Mouse (Mus musculus): ENCODE measurements around the gene Cald1. TPM values are rescaled to one million over a fixed set of nuclear protein-coding genes. Genes with fewer than 3 reads are reported as not detected.

Cald1 gene
- polyA plus RNA-seq, 1 experiment = 20.8 TPM

DNA sequence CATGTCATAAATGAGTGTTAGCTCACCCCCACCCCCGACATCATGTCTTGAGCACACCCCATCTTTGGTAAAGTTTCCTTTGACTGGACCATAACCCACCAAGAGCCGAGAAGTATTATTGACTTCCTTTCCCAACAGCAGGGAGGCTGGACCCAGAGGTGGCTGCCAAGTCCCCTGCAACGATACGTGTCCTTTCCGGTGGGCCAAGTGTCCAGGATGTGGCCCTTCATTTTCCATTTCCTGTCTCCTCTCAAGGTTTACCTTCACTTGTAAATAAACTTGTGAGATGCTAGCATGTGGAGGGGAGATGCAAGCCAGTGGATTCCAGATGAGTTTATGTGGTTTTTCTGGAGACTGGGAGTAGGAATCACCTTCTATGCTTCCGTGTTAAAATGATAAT is 132.7 kb downstream of the Cald1 start:
- Histone ChIP-seq H3K4me3 (ENCODE audit: insufficient read depth, low read length) (no peak overlapping the region), H3K27ac (ENCODE audit: insufficient read depth, low read length) (no peak overlapping the region; the same call in 1 of the 2 replicates), H3K4me1 (ENCODE audit: control insufficient read depth, insufficient read depth, low read length) (no peaks in the 10 kb centered on the region; the same call in 1 of the 2 replicates)
- TF ChIP-seq CTCF (IDR thresholded peaks at IDR 0.05; ENCODE audit: extremely low read depth, insufficient read depth, low read length) (no peak), POLR2A (IDR thresholded peaks at IDR 0.05; ENCODE audit: extremely low read depth, insufficient read depth, low read length) (no peak)

DNA sequence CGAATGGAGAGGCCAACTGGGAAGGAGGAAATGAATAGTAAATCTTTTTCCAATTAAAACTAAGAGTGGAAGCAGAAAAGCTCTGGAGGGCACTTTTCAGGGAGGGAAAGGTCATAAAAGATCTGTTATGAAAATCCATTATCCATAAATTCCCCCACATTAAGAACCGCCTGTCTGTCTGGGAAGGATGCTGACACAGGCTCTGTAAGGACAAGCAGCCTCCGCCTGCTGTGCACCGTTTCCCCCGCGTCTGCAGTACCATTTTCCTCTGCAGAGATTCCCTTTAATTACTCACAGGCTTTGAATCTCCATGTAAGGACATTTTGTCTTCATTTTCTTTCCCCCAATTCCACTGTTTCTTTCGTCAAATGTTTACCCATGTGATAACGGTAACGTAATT is 133.2 kb downstream of the Cald1 start:
- no peak for TF ChIP-seq POLR2A (IDR thresholded peaks at IDR 0.05; ENCODE audit: extremely low read depth, insufficient read depth, low read length)
- no peak for TF ChIP-seq CTCF (IDR thresholded peaks at IDR 0.05; ENCODE audit: extremely low read depth, insufficient read depth, low read length)
- no peaks in the 10 kb centered on the region; the same call in 1 of the 2 replicates for H3K4me1 ChIP-seq (ENCODE audit: control insufficient read depth, insufficient read depth, low read length)
- peak overlapping the region; percentile 9; the same call in 1 of the 2 replicates for H3K27ac ChIP-seq (ENCODE audit: insufficient read depth, low read length)
- H3K4me3 ChIP-seq (ENCODE audit: insufficient read depth, low read length) = no peak overlapping the region

DNA sequence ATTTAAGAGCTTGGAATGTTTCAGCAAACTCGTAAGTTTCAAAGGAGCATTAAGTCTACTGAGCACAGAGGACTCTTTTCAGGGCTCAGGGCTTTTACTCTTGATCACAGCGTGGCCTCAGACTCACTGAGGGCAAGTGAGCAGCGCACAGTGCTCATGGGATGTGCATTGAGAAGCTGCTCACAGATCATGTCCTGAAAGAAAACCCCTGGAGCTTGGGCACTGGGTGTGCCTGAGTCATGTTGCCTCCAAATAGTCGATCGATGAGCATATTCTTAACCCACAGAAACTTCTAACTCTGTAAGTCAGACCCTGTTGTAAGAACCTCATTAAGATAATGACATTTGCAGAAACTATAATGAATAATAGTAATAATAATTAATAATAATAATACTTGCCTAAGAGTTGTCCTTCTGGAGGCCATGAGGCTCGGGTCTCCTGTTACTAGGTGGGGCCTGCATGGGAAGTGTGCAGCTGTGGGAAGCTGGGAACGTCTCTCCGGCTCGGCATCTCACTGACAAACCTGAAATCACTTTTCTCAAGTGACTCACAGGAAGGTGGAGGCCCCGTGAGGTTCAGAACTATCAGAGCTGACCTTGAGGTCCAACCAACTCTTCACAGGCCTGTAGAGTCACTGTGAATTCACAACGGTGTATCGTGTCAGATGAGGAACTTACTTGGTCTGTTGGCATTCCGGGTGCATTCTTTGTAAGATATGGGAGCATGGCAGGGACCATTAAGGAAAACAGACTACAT is 136.8 kb downstream of the Cald1 start:
- Histone ChIP-seq H3K27ac (ENCODE audit: insufficient read depth, low read length) (no peak overlapping the region), H3K4me3 (ENCODE audit: insufficient read depth, low read length) (no peak overlapping the region), H3K4me1 (ENCODE audit: control insufficient read depth, insufficient read depth, low read length) (no peaks in the 10 kb centered on the region; the same call in 1 of the 2 replicates)
- TF ChIP-seq POLR2A (IDR thresholded peaks at IDR 0.05; ENCODE audit: extremely low read depth, insufficient read depth, low read length) (no peak), CTCF (IDR thresholded peaks at IDR 0.05; ENCODE audit: extremely low read depth, insufficient read depth, low read length) (no peak)

DNA sequence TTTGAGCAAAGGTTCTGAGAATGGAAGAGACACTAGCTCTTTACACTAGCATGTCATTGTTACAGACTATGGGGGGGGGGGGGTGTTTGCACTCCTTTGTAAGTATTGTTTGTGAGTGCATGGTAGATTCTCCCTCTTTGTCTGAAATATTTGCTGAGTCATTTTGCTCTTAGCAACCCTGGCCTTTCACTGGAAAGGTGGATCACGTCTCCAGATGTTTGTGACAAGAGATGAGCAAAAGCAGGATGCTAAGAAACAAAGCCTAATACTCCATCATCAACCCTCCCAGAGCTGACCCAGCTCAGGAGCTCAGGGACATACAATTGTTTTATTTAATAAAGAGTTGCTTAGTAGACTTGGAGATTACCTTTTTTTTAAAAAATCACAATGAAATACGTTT is 138.6 kb downstream of the Cald1 start:
- H3K4me1 ChIP-seq (ENCODE audit: control insufficient read depth, insufficient read depth, low read length) = no peaks in the 10 kb centered on the region
- H3K4me3 ChIP-seq (ENCODE audit: insufficient read depth, low read length) = no peak overlapping the region
- TF ChIP-seq CTCF (IDR thresholded peaks at IDR 0.05; ENCODE audit: extremely low read depth, insufficient read depth, low read length) (no peak), POLR2A (IDR thresholded peaks at IDR 0.05; ENCODE audit: extremely low read depth, insufficient read depth, low read length) (no peak)
- no peak overlapping the region for H3K27ac ChIP-seq (ENCODE audit: insufficient read depth, low read length)

DNA sequence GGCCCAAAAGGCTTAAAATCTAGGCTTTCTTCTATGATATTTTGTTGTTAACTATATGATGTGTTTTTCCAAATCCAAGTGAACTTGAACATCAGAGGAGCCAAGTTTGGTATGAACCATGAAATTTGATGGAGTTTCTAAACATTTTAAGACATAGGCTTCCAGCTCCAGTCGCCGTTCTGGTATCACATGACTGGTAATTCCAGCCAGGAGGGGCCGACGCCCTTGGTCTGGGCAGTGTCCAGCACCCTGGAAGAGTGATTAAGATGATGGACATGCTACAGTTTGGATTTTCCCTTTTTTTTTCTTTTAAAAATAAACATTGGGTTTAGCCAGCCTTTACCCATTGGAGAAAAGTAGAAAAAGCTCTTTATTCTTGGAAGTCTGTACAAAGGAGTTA is 145.6 kb downstream of the Cald1 start:
- no peak overlapping the region for H3K4me3 ChIP-seq (ENCODE audit: insufficient read depth, low read length)
- no peak overlapping the region for H3K27ac ChIP-seq (ENCODE audit: insufficient read depth, low read length)
- H3K4me1 ChIP-seq (ENCODE audit: control insufficient read depth, insufficient read depth, low read length) = no peaks in the 10 kb centered on the region
- TF ChIP-seq POLR2A (IDR thresholded peaks at IDR 0.05; ENCODE audit: extremely low read depth, insufficient read depth, low read length) = no peak
- no peak for TF ChIP-seq CTCF (IDR thresholded peaks at IDR 0.05; ENCODE audit: extremely low read depth, insufficient read depth, low read length)

DNA sequence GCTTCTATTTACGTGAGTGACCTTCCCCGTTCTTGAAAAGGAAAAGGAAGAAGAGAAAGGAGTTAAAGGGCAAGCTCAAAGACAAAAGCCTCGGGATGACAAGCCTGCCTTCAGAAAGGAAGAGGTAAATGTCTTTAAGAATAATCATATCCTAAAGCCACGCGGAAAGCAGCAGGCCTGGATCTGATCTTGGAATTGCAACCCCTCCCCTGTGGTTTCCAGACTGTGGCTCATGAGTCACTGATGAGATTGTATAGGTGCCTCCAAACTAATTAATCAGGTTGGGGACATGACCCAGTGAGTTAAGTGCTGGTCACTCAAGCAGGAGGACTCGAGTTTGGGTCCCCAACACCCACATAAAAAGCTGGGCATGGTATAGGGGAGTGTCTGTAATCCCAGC is 149.5 kb downstream of the Cald1 start:
- no peaks in the 10 kb centered on the region for H3K4me1 ChIP-seq (ENCODE audit: control insufficient read depth, insufficient read depth, low read length)
- TF ChIP-seq CTCF (IDR thresholded peaks at IDR 0.05; ENCODE audit: extremely low read depth, insufficient read depth, low read length) = no peak
- TF ChIP-seq POLR2A (IDR thresholded peaks at IDR 0.05; ENCODE audit: extremely low read depth, insufficient read depth, low read length) = no peak
- no peak overlapping the region for H3K27ac ChIP-seq (ENCODE audit: insufficient read depth, low read length)
- H3K4me3 ChIP-seq (ENCODE audit: insufficient read depth, low read length) = no peak overlapping the region

DNA sequence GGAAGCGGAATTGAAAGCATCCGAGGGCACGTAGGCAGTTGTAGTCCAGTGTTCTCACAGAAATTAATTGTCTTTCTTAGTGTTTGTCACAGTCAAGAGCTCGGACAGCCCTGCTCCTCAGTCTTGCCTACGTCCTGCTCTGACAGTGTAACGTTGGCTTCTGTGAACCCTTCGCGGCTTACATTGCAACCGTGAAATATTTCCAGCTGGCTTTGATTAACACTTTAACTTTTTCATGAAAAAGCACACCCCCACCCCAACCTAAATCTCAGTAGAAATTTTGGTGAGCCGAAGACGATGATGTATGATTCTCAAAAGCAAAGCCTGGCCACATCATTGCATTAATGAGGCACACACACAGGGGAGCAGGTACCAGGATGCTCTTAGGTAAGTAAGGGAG is 150.3 kb downstream of the Cald1 start:
- no peak overlapping the region for H3K27ac ChIP-seq (ENCODE audit: insufficient read depth, low read length)
- TF ChIP-seq CTCF (IDR thresholded peaks at IDR 0.05; ENCODE audit: extremely low read depth, insufficient read depth, low read length) (no peak), POLR2A (IDR thresholded peaks at IDR 0.05; ENCODE audit: extremely low read depth, insufficient read depth, low read length) (no peak)
- H3K4me3 ChIP-seq (ENCODE audit: insufficient read depth, low read length) = no peak overlapping the region
- no peaks in the 10 kb centered on the region for H3K4me1 ChIP-seq (ENCODE audit: control insufficient read depth, insufficient read depth, low read length)

DNA sequence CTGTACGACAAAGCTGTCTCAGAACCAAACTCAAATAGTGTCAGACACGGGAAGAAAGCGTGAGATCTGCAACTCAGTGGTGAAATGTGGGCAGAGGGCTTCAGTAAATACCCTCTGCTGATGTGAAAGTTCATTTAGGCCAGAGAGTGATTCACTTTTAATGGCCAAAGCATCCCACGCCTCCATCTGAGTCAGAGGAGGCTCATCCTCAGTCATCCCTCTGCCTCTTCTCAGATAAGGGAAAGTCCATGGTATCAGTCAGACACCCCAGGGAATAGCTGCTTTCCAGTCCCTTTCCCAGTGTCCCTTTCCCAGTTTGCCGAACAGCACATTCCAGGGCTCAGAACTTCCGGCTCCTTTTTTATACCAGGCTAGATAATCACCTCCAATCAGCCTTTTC is 151.2 kb downstream of the Cald1 start:
- H3K4me1 ChIP-seq (ENCODE audit: control insufficient read depth, insufficient read depth, low read length) = no peaks in the 10 kb centered on the region
- H3K4me3 ChIP-seq (ENCODE audit: insufficient read depth, low read length) = no peak overlapping the region
- no peak overlapping the region for H3K27ac ChIP-seq (ENCODE audit: insufficient read depth, low read length)
- TF ChIP-seq POLR2A (IDR thresholded peaks at IDR 0.05; ENCODE audit: extremely low read depth, insufficient read depth, low read length) (no peak), CTCF (IDR thresholded peaks at IDR 0.05; ENCODE audit: extremely low read depth, insufficient read depth, low read length) (no peak)

DNA sequence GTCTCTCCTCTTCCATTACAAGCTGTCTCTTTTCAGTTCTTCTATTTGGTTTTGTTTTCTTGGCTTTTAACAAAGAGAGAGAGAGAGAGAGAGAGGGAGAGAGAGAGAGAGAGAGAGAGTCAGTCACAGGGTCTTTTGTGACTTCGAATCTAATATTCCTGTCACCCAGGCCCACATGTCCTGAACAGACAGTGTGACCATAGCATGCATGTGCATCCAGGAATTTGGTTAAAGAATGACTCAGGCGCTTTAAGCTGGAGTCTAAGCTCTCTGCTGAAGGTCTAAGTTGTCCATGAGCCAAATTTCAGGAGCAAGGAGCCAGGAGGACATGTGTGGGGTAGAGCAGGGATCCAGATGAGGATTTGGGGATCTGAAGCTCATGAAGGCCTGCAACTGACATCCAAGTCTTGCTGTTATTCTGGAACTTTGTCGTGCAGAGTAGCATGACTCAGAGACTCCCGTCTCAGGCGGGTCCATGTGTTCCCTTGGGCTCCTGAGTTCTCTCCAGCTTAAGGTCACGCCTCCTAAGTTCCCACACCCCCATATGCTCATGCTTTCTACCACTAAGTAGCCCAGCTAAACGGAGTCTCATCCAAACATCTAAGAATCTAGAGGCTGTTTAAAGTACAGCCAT is 152.3 kb downstream of the Cald1 start:
- H3K27ac ChIP-seq (ENCODE audit: insufficient read depth, low read length) = no peak overlapping the region
- no peaks in the 10 kb centered on the region for H3K4me1 ChIP-seq (ENCODE audit: control insufficient read depth, insufficient read depth, low read length)
- no peak overlapping the region for H3K4me3 ChIP-seq (ENCODE audit: insufficient read depth, low read length)
- no peak for TF ChIP-seq POLR2A (IDR thresholded peaks at IDR 0.05; ENCODE audit: extremely low read depth, insufficient read depth, low read length)
- no peak for TF ChIP-seq CTCF (IDR thresholded peaks at IDR 0.05; ENCODE audit: extremely low read depth, insufficient read depth, low read length)

DNA sequence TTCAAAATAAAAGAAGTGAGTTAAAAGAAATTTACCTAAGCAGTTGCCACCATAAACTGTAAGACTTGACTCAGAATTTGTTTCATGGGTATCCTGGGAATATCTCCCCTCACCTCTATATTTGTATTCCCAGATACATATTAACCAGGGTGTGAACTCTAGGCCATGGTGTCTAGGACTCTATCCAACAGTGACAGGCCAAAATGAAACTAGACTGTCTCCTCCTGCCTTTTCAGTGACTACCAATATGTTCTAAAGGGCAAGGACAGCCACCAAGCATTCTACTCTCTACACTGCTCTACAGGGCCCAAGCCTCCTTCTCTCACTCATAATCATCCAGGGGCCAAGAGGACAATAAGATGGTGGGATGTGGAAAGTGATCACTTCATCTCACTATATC is 153.3 kb downstream of the Cald1 start:
- Histone ChIP-seq H3K4me3 (ENCODE audit: insufficient read depth, low read length) (no peak overlapping the region), H3K27ac (ENCODE audit: insufficient read depth, low read length) (no peak overlapping the region), H3K4me1 (ENCODE audit: control insufficient read depth, insufficient read depth, low read length) (no peaks in the 10 kb centered on the region)
- no peak for TF ChIP-seq POLR2A (IDR thresholded peaks at IDR 0.05; ENCODE audit: extremely low read depth, insufficient read depth, low read length)

All from cortical plate, adult 2 months (tissue).